Mouse (Mus musculus) right cerebral cortex, postnatal 14 days (tissue): ENCODE results near the gene Garnl3.

ENCODE experiments used
- DNase-seq: peaks from one replicate; pipeline ENCODE4 v3.0.0; 2022

Garnl3 gene

GRCm38 (mm10) chr2:33131500-33132092, at the start of gene Garnl3:
Gene Garnl3, minus strand, starts transcription at chr2:33131654.
- peak; percentile 63 for DNase-seq

GRCm38 (mm10) chr2:33179930-33180630, 48.6 kb upstream of the Garnl3 start:
- no peak for DNase-seq

DNA sequence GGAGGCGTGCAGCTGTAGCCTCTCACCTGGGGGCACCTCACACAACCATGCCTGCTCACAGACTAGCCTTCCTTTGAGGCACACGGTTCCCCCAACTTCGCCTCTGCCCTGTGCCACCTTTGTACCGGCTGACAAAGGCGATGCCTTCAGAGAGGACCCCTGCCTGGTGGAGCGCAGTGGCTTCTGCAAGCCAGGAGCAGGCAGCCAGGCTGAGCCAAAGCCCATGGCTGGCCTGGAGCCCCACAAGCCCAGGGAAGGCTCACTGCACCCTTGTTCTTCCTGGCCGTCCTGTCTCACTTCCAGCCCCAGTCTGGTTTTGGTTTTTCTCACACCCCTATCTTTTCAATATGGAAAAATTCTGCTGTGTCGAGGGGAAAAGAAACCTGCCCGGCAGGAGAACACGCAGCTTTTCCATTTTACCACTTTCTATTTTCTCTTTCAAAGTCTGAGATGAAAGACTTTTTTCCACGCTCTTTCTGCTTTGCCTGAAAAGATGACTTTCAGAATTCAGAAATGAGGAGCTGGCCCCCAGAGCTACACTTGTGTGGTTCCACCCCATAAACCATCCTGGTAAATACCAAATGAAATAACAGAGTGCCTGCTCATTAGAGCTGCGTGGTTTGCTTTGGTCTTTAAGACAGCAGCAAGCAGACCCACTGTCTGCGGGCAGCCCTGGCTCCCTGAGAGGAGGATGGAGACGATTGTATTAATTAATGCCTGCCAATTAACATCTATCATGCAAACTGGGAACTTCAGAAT, 47.9 kb upstream of the Garnl3 start:
- DNase-seq, result no peak

- DNase-seq, result no peak
Observed at GRCm38 (mm10) chr2:33178243-33178932, 46.9 kb upstream of the Garnl3 start.

DNA sequence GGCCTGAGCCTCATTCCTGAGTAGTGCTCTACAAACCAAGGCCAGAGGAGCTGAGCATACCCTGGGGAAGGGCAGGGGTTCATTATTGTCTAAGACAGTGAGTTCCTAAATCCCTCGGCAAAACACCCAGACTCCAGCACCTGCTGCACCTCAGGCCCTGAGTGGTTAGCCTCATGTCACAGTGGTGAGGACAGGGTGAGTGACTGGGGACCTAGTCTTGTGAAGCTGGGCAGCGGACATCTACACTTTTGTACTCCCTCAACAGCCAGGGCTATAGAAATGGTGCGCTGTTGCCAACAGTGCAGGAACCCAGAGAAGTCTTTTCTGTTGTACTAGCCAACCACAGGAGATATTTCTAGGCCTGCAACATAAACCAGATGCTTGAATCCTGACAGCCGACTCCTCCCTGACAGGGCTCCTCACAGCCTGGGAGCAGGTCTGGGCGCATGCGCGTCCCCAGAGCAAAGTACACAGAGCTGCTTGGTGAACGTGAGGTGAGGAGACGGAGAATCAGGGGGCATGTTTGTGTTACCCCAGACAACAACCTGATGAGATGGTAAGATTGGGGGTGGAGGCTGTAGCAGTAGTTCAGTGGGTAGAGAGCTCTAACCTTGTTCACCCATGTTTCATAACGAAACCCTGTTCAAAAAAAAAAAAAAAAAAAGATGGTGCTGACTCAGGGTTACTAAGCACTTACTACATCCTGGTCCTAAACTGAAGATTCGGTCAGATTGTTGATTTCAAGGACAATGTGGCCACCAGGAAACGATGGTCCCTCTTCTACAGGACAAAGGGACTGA, 46.2 kb upstream of the Garnl3 start:
- DNase-seq, result no peak

DNA sequence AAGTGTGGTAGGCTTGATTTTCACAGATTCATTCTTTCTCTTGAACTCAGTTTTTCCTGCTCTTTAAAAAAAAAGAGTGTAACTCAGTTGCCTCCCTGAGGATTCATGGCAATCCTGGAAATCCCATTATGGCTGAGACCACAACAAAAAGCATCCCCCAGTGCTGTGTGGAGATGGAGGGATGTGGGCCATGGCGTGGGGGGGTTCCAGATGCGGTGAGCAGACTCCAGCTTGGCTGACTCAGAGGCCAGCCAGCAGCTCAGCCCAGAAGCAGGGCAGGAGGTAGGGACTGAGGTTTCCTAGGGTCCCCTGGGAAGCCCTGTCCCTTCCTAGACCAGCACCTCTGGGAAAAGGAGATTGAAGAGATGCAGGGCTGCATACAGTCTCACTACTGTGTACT, 45.5 kb upstream of the Garnl3 start:
- DNase-seq, result no peak

GRCm38 (mm10) chr2:33176516-33176915, 45.1 kb upstream of the Garnl3 start:
- no peak for DNase-seq

DNA sequence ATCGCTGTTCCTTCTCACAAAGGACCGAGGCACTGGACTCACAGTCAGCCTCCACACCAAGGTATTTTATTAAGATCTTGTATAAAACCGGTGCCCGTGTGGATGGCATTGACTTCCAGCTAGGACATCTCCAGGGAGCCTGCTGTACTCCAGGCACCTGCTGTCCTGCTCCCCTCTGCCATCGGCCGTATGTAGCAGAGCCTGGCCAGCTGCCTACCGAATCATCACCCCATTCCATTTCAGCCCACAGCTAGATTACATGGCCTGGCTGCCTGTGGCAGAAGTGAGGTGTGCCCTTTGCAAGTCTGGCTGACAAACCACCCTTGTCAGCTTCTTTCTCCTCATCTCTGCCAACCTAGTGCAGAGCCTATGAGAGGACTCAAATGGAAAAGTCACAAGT, 42.2 kb upstream of the Garnl3 start:
- DNase-seq, result no peak

DNA sequence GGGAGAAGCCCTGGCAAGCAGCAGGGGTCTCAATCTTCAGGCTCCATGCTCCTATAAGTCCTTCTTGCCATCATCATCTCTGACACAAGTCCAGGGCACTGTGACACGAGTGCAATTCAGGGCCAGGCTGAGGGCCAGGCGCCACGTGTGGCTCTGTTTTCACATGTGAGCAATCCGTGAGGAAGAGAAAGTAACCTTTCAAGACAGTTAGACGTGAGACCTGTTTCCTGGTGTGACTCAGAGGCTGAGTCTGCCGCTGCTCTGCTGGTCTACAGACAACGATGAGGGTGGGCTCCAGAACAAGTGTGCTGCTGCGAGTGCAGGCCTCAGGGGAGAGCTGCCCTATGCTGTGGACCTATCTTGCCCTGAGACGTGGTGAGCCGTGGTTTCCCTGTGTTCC, 41.7 kb upstream of the Garnl3 start:
- no peak for DNase-seq

DNA sequence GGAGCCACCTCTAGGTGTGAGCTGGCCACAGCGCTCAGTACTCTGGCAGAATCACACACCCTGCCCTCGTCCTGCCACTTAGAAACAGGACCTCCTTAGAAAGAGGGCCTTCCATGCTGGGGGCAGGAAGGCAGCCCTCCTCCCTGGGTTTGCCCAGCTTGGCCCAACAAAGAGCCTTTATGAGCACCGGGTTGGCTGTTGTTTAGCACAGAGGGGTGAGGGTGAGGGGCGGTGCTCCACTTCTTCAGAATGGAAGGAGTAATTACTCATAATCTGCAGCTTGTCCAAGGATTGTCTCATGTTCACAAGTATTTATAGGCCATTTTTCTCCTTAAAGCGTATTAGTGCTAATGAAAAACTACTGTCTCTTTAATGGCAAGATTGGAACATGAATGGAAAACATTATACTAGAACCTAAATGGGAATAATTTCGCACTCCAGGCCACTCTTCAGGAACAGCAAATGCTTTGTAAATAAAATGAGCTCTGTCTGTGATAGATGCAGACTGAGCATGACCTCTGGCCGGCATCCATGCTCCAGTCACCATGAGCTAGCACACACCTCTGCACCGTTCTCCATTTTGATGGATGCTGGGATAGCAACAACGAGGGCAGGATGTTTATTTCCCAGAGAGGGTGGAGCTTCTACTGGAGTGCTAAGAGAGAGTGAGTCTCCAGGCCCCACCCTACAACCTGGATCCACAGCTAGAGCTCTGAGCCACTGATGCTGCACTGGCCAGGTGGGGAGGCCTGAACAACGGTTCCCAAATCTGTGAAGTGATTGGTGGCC, 39.5 kb upstream of the Garnl3 start:
- no peak for DNase-seq

GRCm38 (mm10) chr2:33169445-33169844, 38.0 kb upstream of the Garnl3 start:
- no peak for DNase-seq

DNA sequence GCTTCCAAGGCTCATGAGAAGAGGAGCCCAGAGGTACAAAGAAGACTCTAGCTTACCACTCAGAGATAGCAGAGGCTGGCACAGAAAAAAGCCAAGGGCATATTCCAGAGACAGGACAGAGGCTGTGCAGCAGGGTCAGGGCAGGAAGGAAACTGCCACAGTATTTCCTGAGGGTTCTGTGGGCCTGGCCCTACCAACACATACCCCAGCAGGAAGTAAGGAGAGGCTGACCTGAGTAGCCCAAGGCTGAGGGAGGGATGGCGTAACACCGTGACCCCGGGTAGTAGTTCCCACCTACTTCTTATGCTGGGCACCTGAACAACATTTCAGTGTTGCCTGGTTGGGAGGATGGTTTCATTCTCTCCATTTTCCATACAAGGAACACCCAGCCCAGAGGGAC, 35.6 kb upstream of the Garnl3 start:
- DNase-seq, result no peak

DNA sequence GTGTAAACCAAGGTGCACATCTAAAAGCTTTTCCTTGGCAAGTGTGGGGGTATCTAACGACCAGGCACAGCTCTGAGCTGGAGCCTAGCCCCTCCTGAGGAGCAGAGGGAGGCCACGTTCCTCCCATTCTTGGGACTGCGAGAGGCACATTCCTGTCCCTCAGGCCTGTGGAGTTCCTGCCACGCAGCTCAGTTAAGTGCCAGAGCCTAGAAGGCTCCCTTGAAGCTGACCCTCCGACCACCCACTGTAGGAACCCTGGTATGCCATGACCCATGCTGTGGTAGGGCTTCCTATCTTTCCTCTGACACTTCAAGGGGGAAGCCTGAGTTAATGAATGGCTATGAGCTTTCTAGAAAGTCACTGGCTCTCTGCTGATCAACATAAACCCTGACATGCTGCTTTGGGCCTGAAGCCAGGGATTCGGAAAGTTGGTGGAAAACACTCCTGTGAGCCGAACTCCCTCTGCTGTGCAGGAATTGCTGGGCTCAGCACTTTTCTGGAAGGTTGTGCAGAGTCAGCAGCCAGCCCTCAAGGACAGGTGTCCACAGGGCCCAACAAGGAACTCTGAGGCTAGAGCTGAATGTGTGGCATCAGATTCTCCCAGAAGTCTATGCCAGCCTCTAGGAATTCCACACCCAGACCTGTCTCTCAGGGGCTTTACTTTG, 34.4 kb upstream of the Garnl3 start:
- no peak for DNase-seq

- no peak for DNase-seq
Observed at GRCm38 (mm10) chr2:33165229-33165628, 33.8 kb upstream of the Garnl3 start.

DNA sequence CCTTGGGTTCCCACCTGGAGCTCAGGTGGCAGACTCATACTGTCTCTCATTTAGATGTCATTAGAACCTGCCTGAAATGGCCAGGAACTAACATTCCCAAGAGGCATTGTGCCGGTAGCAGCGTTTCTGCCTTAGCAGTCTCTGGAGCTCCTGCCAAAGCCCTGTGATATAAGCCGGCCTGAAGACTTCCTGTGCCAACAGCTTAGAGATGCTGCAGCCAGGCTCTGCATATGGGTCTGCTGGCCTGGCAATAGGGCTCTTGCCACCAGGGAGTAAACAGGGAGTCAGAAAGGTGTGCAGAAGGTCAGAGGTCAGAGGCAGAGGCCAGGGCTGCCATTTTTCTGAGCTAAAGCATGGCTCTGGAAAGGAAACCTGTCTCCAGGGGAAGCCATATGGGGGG, 33.2 kb upstream of the Garnl3 start:
- no peak for DNase-seq

- DNase-seq, result no peak
Observed at GRCm38 (mm10) chr2:33162126-33162525, 30.7 kb upstream of the Garnl3 start.

DNA sequence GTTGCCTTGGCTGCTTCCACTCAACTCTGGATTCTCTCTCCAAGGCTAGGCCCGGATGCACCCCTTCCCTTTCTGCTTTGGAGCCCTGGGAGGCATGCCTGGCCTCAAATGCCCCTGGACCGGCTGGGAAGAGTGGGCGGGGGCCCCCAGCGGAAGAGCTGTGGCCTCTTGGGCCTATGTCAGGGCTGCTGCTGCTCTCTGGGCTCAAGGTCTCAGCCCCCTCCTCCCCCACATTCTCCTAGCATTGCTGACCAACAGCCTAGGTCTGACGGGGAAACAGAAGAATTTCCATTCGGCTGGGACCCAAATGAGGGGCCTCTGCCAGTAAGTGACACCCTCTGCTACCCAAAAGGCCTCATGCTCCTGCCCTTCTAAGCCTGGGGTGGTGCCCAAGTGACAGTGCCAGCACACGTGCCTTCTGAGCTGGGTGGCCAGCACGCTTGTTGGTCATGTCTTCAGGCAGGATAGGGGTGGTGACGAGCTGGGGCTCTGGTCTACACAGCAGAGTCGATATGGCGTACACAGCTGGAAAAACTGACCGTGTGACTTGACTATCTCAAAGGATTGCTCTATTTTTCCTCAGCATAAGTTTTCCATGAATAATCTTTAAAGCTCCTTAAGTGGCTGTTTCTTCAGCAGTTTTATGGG, 29.0 kb upstream of the Garnl3 start:
- no peak for DNase-seq

DNA sequence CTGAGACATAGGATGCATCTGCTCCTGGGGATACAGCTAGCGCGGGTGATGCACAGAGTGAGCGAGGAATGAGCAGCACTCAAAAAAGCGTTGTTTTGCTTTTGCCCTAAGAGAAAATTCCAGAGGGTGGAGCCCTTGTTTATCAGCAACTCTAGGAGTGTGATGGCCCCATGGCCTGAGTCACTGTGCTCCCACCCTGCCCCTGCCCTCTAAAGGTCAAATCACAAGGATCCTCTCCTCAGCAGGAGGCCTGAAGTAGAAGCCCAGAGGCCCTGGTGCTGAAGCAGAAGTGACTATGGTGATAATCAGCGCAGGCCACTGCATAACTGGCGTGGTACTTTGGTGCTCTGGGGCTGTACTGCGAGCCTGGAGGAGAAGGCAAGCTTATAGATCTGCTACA, 28.1 kb upstream of the Garnl3 start:
- no peak for DNase-seq

GRCm38 (mm10) chr2:33158895-33159294, 27.4 kb upstream of the Garnl3 start:
- DNase-seq, result no peak

GRCm38 (mm10) chr2:33156283-33156781, 24.9 kb upstream of the Garnl3 start:
- no peak for DNase-seq
